Mouse (Mus musculus) liver, adult 2 months (tissue): Measurements from ENCODE around the gene Prkcb. TPM values are rescaled to one million over a fixed set of nuclear protein-coding genes. Genes with fewer than 3 reads are reported as not detected.

Experiments
- DNase-seq: peaks from one replicate; pipeline ENCODE4 v3.0.0-alpha.2; 2011; ENCODE audit warnings: low read depth, low spot score; ENCODE audit errors: extremely low read depth
- H3K27ac ChIP-seq: fragments of 200-500 bp; replicated peaks from 2 replicates; pipeline ENCODE4 v1.5.1; 2012; ENCODE audit warnings: low read depth, mild to moderate bottlenecking, control low read depth, inconsistent platforms, low read length; ENCODE audit not compliant: insufficient read depth
- H3K27me3 ChIP-seq: fragments of 200-500 bp; 2 replicates; pipeline ENCODE4 v1.6.1; 2012; ENCODE audit warnings: mild to moderate bottlenecking, moderate library complexity, low read length, inconsistent platforms; ENCODE audit not compliant: control insufficient read depth, insufficient read depth
- H3K36me3 ChIP-seq: fragments of 200-500 bp; 2 replicates; pipeline ENCODE4 v1.6.1; 2012; ENCODE audit warnings: low read length, inconsistent platforms; ENCODE audit not compliant: control insufficient read depth, insufficient read depth
- H3K4me1 ChIP-seq: fragments of 200-500 bp; 2 replicates; pipeline ENCODE4 v1.6.1; 2011; ENCODE audit warnings: low read length; ENCODE audit not compliant: control insufficient read depth, insufficient read depth
- H3K4me3 ChIP-seq: fragments of 200-500 bp; 2 replicates; pipeline ENCODE4 v1.5.1; 2011; ENCODE audit warnings: low read depth, mild to moderate bottlenecking, control low read depth, low read length, moderate library complexity; ENCODE audit not compliant: insufficient read depth
- H3K79me2 ChIP-seq: fragments of 200-500 bp; 2 replicates; pipeline ENCODE4 v1.6.1; 2012; ENCODE audit warnings: inconsistent platforms, mild to moderate bottlenecking, low read length, moderate library complexity; ENCODE audit not compliant: control insufficient read depth, insufficient read depth
- H3K9ac ChIP-seq: fragments of 200-500 bp; 2 replicates; pipeline ENCODE4 v1.6.1; 2012; ENCODE audit warnings: low read depth, mild to moderate bottlenecking, control low read depth, inconsistent platforms, low read length
- CTCF ChIP-seq: fragments of 200-500 bp; IDR thresholded peaks from 2 replicates; pipeline ENCODE4 v1.5.1; 2011; ENCODE audit warnings: low read depth, low read length, control low read depth
- POLR2A ChIP-seq: fragments of 200-500 bp; IDR thresholded peaks from 2 replicates; pipeline ENCODE4 v1.6.1; 2011; ENCODE audit warnings: low read length, control low read depth; ENCODE audit not compliant: insufficient read depth; ENCODE audit errors: extremely low read depth
- WGBS: fragments of 180-500 bp; shearing (Covaris S2); methylation state at CpG from one replicate; pipeline ENCODE4 v1.1.7; 2018; 5-methylcytosine and 5-hydroxymethylcytosine counted together
- polyA plus RNA-seq: library from polyadenylated mRNA; depleted of rRNA; stranded (reverse); fragments of >200 nt; gene quantifications from 2 replicates; pipeline ENCODE4 v1.2.3, GENCODE M21; 2012
- total RNA-seq: library from RNA; depleted of rRNA; stranded (reverse); fragments of >200 nt; gene quantifications from 2 replicates; pipeline ENCODE4 v1.2.3, GENCODE M21; 2014

The Prkcb gene
- total and polyA plus RNA-seq, 2 experiments, result 2.5 to 3.7 TPM

DNA sequence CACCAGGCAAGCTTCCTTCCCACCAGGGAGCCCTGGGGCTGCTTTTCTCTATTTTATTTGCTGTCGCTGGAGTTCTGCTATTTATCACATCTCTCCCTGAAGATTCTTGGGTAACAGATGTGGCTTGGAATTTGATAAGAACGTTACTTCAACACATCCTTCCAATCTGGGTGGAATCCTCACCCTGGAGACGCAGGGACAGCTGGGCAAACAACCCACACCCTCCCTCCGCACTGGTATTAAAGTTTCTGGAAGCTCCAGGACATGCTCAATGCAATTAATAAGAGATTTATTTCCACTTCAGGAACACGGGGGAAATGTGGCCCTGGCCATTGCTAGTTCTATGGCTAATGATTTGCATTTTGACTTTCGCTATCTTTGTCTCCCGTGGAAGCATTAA is 277.5 kb downstream of the Prkcb start:
- no peak for TF ChIP-seq CTCF
- no peak for TF ChIP-seq POLR2A
- H3K4me1 ChIP-seq, result peaks cover 5% of the 10 kb centered on the region; the same call in 1 of the 2 replicates
- no peaks in the 10 kb centered on the region for H3K36me3 ChIP-seq
- H3K79me2 ChIP-seq, result no peaks in the 10 kb centered on the region
- no peaks in the 10 kb centered on the region for H3K27me3 ChIP-seq
- H3K9ac ChIP-seq, result no peak overlapping the region
- 47% methylated on average over 7 of the region's 7 CpGs for WGBS
- H3K4me3 ChIP-seq, result no peak overlapping the region
- no peak for DNase-seq
- no peak overlapping the region for H3K27ac ChIP-seq

- H3K4me1 ChIP-seq, result peaks cover 5% of the 10 kb centered on the region; the same call in 1 of the 2 replicates
- no peak overlapping the region for H3K4me3 ChIP-seq
- H3K36me3 ChIP-seq, result no peaks in the 10 kb centered on the region
- no peak for DNase-seq
- H3K79me2 ChIP-seq, result no peaks in the 10 kb centered on the region
- no peak overlapping the region for H3K9ac ChIP-seq
- no peak overlapping the region for H3K27ac ChIP-seq
- no peaks in the 10 kb centered on the region for H3K27me3 ChIP-seq
- 82% methylated on average over 7 of the region's 7 CpGs for WGBS
- TF ChIP-seq CTCF, result no peak
- no peak for TF ChIP-seq POLR2A
These were observed 280.2 kb downstream of the Prkcb start for GRCm38 (mm10) chr7:122568787-122569186.

DNA sequence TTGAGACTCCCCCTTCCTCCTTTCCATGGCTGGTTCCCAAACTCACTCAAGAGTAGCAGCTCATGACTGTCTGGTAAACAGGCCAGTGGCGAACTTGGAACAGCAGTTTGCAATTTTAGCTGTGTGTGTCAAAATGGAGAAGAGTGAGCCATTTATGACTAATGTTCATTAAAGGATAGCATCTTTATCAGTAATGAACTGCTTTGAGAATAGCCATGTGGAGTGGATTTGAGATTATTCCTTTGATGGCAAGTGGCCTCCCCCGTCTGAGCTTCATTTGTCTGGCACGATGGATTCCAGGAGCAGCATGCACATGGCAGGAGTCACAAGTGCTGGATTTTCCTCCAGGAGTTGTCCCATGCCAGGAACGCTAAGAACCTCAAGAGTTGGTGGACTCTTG is 281.9 kb downstream of the Prkcb start:
- no peak for TF ChIP-seq POLR2A
- no peak for TF ChIP-seq CTCF
- H3K79me2 ChIP-seq, result no peaks in the 10 kb centered on the region
- no peak for DNase-seq
- H3K4me1 ChIP-seq, result peaks cover 2% of the 10 kb centered on the region; the same call in 1 of the 2 replicates
- no peaks in the 10 kb centered on the region for H3K27me3 ChIP-seq
- H3K9ac ChIP-seq, result no peak overlapping the region
- no peak overlapping the region for H3K27ac ChIP-seq
- 74% methylated on average over 4 of the region's 4 CpGs for WGBS
- H3K4me3 ChIP-seq, result no peak overlapping the region
- H3K36me3 ChIP-seq, result no peaks in the 10 kb centered on the region

GRCm38 (mm10) chr7:122573101-122573635 is 284.6 kb downstream of the Prkcb start:
- no peaks in the 10 kb centered on the region for H3K27me3 ChIP-seq
- no peak for DNase-seq
- H3K9ac ChIP-seq, result no peak overlapping the region
- no peaks in the 10 kb centered on the region for H3K79me2 ChIP-seq
- 80% methylated on average over 3 of the region's 3 CpGs for WGBS
- H3K4me1 ChIP-seq, result no peaks in the 10 kb centered on the region
- H3K27ac ChIP-seq, result no peak overlapping the region
- no peak overlapping the region for H3K4me3 ChIP-seq
- H3K36me3 ChIP-seq, result no peaks in the 10 kb centered on the region
- TF ChIP-seq POLR2A (no peak), CTCF (no peak)

DNA sequence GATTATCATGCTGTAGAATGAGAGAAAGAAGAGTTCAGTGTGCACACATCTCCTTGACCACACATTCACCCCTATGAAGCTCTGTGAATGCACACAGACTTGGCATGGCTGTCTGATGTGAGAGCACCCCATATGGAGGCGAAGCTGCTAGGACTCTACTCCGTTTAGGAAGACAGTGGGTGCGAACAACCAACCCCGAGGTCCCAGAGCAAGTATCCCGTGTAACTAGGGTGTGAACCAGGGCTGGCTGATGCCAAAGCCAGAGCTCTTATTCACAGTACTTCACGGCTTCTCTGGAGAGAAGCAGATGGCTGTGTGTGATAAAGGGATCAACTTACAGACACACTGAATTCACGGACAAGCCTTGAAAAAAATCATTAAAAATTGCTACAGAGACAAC is 285.9 kb downstream of the Prkcb start:
- Histone ChIP-seq H3K27me3 (no peaks in the 10 kb centered on the region), H3K4me3 (no peak overlapping the region), H3K79me2 (no peaks in the 10 kb centered on the region), H3K36me3 (no peaks in the 10 kb centered on the region), H3K27ac (no peak overlapping the region), H3K4me1 (no peaks in the 10 kb centered on the region), H3K9ac (no peak overlapping the region)
- DNase-seq, result no peak
- no peak for TF ChIP-seq CTCF
- TF ChIP-seq POLR2A, result no peak
- WGBS, result 84% methylated on average over 7 of the region's 7 CpGs

DNA sequence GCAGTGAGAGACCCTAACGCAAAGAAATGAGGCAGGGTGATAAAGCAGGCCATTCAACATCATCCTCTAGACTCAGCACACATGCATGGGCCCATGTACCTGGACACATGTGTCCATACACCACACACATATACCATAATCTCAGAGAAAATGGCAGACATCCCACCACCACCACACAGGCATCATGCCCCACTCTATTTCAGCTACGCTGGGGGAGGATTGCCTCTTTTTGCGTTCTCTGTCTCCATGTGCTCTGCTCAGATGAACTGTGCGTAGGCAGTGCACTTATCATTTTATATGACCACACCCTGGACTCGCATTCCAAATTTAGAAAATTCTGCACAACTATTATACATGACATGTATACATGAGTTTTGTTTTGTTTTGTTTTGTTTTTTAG is 286.5 kb downstream of the Prkcb start:
- Histone ChIP-seq H3K27me3 (no peaks in the 10 kb centered on the region), H3K4me1 (no peaks in the 10 kb centered on the region; the same call in 1 of the 2 replicates), H3K79me2 (no peaks in the 10 kb centered on the region), H3K36me3 (no peaks in the 10 kb centered on the region), H3K9ac (no peak overlapping the region), H3K4me3 (no peak overlapping the region), H3K27ac (no peak overlapping the region)
- 92% methylated on average over 5 of the region's 5 CpGs for WGBS
- DNase-seq, result no peak
- TF ChIP-seq CTCF (no peak), POLR2A (no peak)
